Mouse (Mus musculus) gastrocnemius, adult 2 months (tissue): ENCODE results near the gene Tmem151a. TPM values are rescaled to one million over a fixed set of nuclear protein-coding genes. Genes with fewer than 3 reads are reported as not detected.
A peak's percentile ranks its signal among the peaks of the same experiment; 100 is the strongest.

ENCODE experiments used
- DNase-seq: peaks from one replicate; pipeline ENCODE4 v3.0.0; 2022
- H3K27ac ChIP-seq: fragments of 200-600 bp; 2 replicates; pipeline ENCODE4 v1.8.1; 2022; ENCODE audit warnings: mild to moderate bottlenecking
- H3K4me3 ChIP-seq: fragments of 200-600 bp; 2 replicates; pipeline ENCODE4 v1.8.1; 2022; ENCODE audit warnings: mild to moderate bottlenecking, moderate library complexity
- CTCF ChIP-seq: fragments of 200-600 bp; IDR thresholded peaks from 2 replicates; pipeline ENCODE4 v1.8.1; 2022; ENCODE audit warnings: antibody characterized with exemption, mild to moderate bottlenecking, moderate library complexity
- intact Hi-C: fragments of 180-260 bp; cut with DNase I; formaldehyde crosslinking; loops from one replicate; pipeline ENCODE4 v1.15.1; 2025
- total RNA-seq, 2 experiments: library from RNA; stranded (reverse); gene quantifications; 2 replicates each; pipeline ENCODE4 v1.2.3; 2021

The Tmem151a gene
- total RNA-seq, 2 experiments from 2014 or later: not detected

DNA sequence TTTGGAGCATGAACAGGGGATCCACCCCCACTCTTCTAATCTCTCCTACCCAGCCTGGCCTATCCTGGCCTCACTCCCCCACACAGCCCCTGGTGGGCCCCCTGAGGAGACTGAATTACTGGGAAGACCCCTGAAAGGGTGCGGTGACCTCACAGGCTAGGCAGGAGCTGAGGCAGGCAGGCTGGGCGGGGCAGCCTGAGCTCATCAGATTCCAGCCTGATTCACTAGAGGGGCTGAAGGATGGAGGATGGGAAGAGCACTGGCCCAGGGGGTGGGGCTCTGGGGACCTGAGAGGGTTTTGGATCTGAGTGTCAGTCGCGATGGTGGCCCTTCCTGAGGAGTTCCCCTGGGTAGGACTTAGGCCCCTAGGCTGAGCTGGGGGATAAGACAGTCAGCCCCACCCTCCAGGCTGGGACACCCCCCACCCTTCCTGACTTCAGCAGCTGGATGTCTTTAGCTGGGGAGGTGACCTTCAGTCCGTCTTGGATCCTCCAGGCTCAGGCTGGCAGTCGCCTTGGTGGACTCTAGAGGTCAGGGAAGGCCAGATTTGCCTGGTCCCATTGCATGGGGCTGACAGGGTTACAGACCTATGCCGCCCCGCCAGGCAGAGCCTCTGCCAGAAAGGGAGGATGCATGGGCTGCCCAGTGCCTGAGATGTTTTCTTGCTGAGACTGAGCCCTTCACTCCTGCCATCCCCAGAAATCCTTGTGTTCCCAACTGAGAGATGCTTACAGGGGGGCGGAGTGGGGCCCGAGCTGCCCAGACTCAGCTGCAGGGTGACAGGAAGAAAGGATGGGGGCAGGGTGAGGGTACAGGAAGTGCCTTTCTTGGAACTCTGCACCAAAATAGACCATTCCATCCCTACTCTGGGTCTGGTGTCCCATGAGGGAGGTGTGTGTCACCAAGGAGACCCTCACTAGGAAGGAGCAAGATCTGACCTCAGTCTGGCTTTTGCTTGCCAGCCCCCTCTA is 26.2 kb downstream of the Tmem151a start:
- peak overlapping the region; percentile 19 for H3K4me3 ChIP-seq
- TF ChIP-seq CTCF: no peak
- intact Hi-C loops: no loop called here
- peak overlapping the region; percentile 82 for H3K27ac ChIP-seq
- peak; percentile 70 for DNase-seq

DNA sequence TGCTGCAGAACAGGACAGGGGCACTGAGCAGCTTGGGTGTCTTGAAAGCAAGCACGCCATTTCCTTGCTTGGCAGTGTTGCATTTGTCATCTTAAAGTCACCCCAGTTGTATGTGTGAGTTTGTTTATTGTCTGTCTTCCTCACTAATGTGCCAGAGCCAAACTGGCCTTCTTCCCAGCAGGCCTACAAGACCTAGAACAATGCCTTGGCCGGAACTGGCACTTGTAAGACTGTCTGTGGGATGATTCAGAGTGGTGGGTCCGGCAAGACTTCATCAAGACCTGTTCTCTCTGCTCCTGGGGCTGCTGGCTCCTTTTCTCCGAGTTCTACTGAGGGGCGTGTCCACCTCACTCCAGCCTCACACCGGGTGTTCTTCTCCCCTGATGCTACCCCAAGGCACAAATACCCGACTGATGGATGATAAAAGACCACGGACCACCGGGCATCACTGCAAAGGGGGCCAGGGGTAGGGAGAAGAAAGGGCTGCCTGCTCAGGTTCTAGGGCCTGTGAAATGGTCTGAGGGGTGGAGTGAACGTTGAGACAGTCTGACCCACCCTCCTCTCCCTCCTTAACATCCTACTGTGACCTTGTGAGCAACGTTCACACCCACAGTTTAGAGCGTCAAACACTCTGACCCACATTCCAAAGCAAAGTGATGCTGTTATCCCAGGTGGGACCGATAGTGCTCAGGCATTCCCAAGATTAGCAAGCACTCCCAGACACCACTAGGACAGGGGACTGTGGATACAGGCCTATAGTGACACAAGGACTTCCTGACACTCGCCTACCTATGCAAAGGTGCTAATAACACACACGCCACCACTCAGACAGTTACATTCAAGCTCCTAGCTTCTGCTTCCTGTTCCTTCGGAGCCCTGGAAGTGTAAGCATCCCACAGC is 27.2 kb downstream of the Tmem151a start:
- Histone ChIP-seq H3K27ac (peak overlapping the region; percentile 82), H3K4me3 (no peak overlapping the region)
- DNase-seq: no peak
- intact Hi-C loops: no loop called here
- no peak for TF ChIP-seq CTCF

DNA sequence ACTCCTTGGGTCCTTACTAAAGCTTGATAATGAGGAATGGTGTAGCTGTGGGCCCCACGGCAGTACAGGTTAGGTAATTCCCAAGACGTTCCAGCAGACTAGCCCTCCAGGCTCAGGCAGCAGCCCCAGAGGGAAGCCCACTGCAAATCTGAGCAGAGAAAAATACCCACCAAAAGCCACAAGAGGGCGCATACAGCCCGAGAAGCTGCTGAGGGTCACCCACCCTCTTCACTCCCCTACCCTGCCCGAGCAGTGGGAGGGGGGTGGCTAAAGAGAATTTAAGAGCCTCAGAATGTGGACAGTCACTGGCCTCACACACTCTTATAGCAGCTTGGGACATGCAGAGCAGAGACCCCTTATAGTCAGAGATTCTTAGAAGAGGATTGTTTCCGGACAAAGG is 29.1 kb downstream of the Tmem151a start:
- intact Hi-C loops: loop anchor here (1.0 kb wide), 1 partner anchor 17 kb away; no protein-coding TSS in a partner anchor
- no peak for DNase-seq
- peak; percentile 75 for TF ChIP-seq CTCF

GRCm38 (mm10) chr19:5053909-5054308 is 31.4 kb downstream of the Tmem151a start:
- peak; percentile 69 for DNase-seq
- no peak overlapping the region for H3K4me3 ChIP-seq
- intact Hi-C loops: no loop called here

More for the DNA sequence above, 29.1 kb downstream of the Tmem151a start:
- no peak overlapping the region for H3K27ac ChIP-seq
- H3K4me3 ChIP-seq: no peak overlapping the region

GRCm38 (mm10) chr19:5052853-5053252 is 32.5 kb downstream of the Tmem151a start:
- intact Hi-C loops: no loop called here
- no peak for TF ChIP-seq CTCF
- no peak overlapping the region for H3K27ac ChIP-seq
- H3K4me3 ChIP-seq: no peak overlapping the region
- no peak for DNase-seq

More at GRCm38 (mm10) chr19:5053909-5054308, 31.4 kb downstream of the Tmem151a start:
- no peak overlapping the region for H3K27ac ChIP-seq
- TF ChIP-seq CTCF: peak; percentile 79

- TF ChIP-seq CTCF: no peak
- Histone ChIP-seq H3K27ac (no peak overlapping the region), H3K4me3 (peak overlapping the region; percentile 5; the same call in 1 of the 2 replicates)
- DNase-seq: peak; percentile 55
- intact Hi-C loops: no loop called here
These were observed 33.0 kb downstream of the Tmem151a start for GRCm38 (mm10) chr19:5052166-5052822.

DNA sequence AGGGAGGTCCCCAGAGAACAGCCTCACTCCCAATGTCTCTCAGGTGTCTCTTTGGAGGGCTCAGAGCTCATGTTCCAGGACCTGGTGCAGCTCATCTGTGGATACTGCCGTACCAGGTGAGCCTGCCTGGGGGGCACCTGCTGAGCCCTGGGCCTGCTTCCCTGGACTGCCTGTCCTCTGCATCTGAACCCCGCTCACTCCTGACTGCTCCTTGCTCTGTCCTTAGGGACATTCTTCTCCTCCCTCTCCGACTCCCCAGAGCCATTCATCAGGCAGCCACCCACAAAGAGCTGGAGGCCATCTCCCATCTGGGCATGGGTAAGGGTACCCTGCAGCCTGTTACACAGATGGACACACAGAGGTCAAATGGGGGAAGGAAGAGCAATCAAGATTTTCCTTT is 33.8 kb downstream of the Tmem151a start:
- Histone ChIP-seq H3K4me3 (peak overlapping the region; percentile 68), H3K27ac (0 out of 2 replicates have a peak overlapping the region, but pooled peaks have one; percentile 65)
- intact Hi-C loops: no loop called here
- no peak for DNase-seq
- no peak for TF ChIP-seq CTCF

DNA sequence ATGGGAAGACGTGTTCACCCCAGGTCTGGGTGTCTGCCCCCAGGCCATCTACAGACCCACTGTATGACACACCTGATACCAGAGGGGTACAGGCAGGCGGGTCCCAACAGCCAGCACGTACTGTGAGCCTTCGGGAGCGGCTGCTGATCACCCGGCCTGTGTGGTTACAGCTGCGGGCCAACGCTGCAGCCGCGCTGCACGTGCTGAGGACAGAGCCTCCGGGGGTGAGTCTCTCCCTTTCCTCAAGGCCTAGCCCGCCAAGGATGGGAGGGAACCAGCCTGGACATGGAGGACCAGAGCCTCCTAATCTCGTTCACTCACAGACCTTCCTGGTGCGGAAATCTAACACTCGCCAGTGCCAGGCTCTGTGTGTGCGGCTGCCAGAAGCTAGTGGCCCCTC is 34.3 kb downstream of the Tmem151a start:
- intact Hi-C loops: no loop called here
- DNase-seq: no peak
- Histone ChIP-seq H3K4me3 (peak overlapping the region; percentile 68), H3K27ac (peak overlapping the region; percentile 65)
- TF ChIP-seq CTCF: no peak

GRCm38 (mm10) chr19:5050047-5050905 is 35.1 kb downstream of the Tmem151a start, which contains the start of gene Rin1:
Gene Rin1 (plus strand): TSS chr19:5050481.
- peak; percentile 79 for TF ChIP-seq CTCF
- intact Hi-C loops: no loop called here
- peak within 1 kb of the TSS; percentile 68 for H3K4me3 ChIP-seq
- peak within 1 kb of the TSS; percentile 65 for H3K27ac ChIP-seq
- DNase-seq: peak; percentile 49

GRCm38 (mm10) chr19:5049325-5049724 is 36.0 kb downstream of the Tmem151a start:
- H3K4me3 ChIP-seq: no peak overlapping the region
- no peak overlapping the region for H3K27ac ChIP-seq
- no peak for DNase-seq
- intact Hi-C loops: no loop called here
- TF ChIP-seq CTCF: no peak
